Comparison of ENCODE assay signal across 8 mouse cellular contexts in genomic region chr19:15800856-15801706, GRCm38 (mm10).
DNase-seq lines count a peak whose midpoint lies in the region; ATAC-seq and TF ChIP-seq lines count a peak whose summit lies in the region.

No protein-coding gene starts in this region.

- no peaks in the 10 kb centered on the region for H3K36me3 ChIP-seq in G1E (replicated peaks)
- H3K36me3 ChIP-seq in forebrain, embryonic 13.5 days (ENCODE audit: poor library complexity, severe bottlenecking): no peaks in the 10 kb centered on the region

- H3K4me1 ChIP-seq in G1E (ENCODE audit: insufficient read depth, low read depth, low read length): peaks cover 31% of the 10 kb centered on the region
- H3K4me1 ChIP-seq in forebrain, embryonic 13.5 days: peaks cover 42% of the 10 kb centered on the region

- intact Hi-C loops in heart, postnatal 14 days (cut with DNase I): loop anchor here (10.0 kb wide), 1 partner anchor 164 kb away; no protein-coding TSS in a partner anchor
- intact Hi-C loops in left cerebral cortex, adult 2 months (cut with DNase I): loop anchor here (2.0 to 10.0 kb wide), 7 partner anchors 154 to 1819 kb away; no protein-coding TSS in a partner anchor

- H3K27me3 ChIP-seq in G1E (ENCODE audit: insufficient read depth, low read length): peaks cover 28% of the 10 kb centered on the region
- peaks cover 37% of the 10 kb centered on the region for H3K27me3 ChIP-seq in forebrain, embryonic 13.5 days

- no peaks in the 10 kb centered on the region for H3K9me3 ChIP-seq in G1E (replicated peaks)
- no peaks in the 10 kb centered on the region for H3K9me3 ChIP-seq in forebrain, embryonic 13.5 days (replicated peaks)

- peak overlapping the region; percentile 59 for H3K4me2 ChIP-seq in forebrain, embryonic 13.5 days

- H3K9ac ChIP-seq in forebrain, embryonic 13.5 days: peak overlapping the region; percentile 43; the same call in 1 of the 2 replicates

- peak overlapping the region; percentile 61; the same call in 1 of the 2 replicates for H3K4me3 ChIP-seq in G1E (ENCODE audit: low read depth, low read length)
- peak overlapping the region; percentile 27 for H3K4me3 ChIP-seq in forebrain, embryonic 13.5 days
- peak overlapping the region; percentile 38 for H3K4me3 ChIP-seq in left cerebral cortex, adult 2 months

- TF ChIP-seq CTCF in G1E (IDR thresholded peaks at IDR 0.05; ENCODE audit: low read depth, low read length): no peak
- TF ChIP-seq CTCF in left cerebral cortex, adult 2 months (IDR thresholded peaks at IDR 0.05): no peak

- no peak for DNase-seq in G1E (ENCODE audit: low spot score)
- DNase-seq in heart, postnatal 14 days: peak; percentile 30 to 40
- DNase-seq in left cerebral cortex, adult 2 months (ENCODE audit: extremely low spot score in 1 of 2, low spot score in 2 of 2): peak; percentile 73 to 76
- DNase-seq in lung, postnatal 36 days: peak; percentile 6
- peak; percentile 46 for DNase-seq in right cerebral cortex, postnatal 4 days
- no peak for DNase-seq in thymus, postnatal 14 days

- WGBS in forebrain, embryonic 13.5 days: 7% methylated on average over 16 of the region's 16 CpGs

- ATAC-seq in G1E (ENCODE audit: extremely low read depth, insufficient number of reproducible peaks, low FRiP score, poor library complexity, severe bottlenecking): no peak
- ATAC-seq in cerebellum, adult (ENCODE audit: insufficient number of reproducible peaks, low FRiP score, low TSS enrichment): peak; percentile 46
- ATAC-seq in forebrain, embryonic 13.5 days: peak; percentile 78

- peak overlapping the region; percentile 85 for H3K27ac ChIP-seq in forebrain, embryonic 13.5 days
- peak overlapping the region; percentile 60 for H3K27ac ChIP-seq in left cerebral cortex, adult 2 months

Comparison
In these comparisons a context has a peak if more than half of its experiments do, and no peak if none do; other contexts are left out.
1. DNase-seq: peak in heart, postnatal 14 days (2 of 2), left cerebral cortex, adult 2 months (2 of 2), lung, postnatal 36 days (single experiment) and right cerebral cortex, postnatal 4 days (single experiment); none in G1E (single experiment) and thymus, postnatal 14 days (single experiment).
2. Peak in every context shown above with its lines, with median percentiles within 50 percentile points of each other: H3K4me3 ChIP-seq.